Mouse (Mus musculus) heart, adult 2 months (tissue): ENCODE results near the gene Sept9.
A peak's percentile ranks its signal among the peaks of the same experiment; 100 is the strongest.

Experiments
- CTCF ChIP-seq: fragments of 200-600 bp; IDR thresholded peaks from 2 replicates; pipeline ENCODE4 v1.8.1; 2022; ENCODE audit warnings: antibody characterized with exemption, mild to moderate bottlenecking, moderate library complexity
- EP300 ChIP-seq: fragments of 200-500 bp; IDR thresholded peaks from 2 replicates; pipeline ENCODE4 v1.6.1; 2011; ENCODE audit warnings: low read depth, low read length, control low read depth; ENCODE audit not compliant: insufficient read depth

DNA sequence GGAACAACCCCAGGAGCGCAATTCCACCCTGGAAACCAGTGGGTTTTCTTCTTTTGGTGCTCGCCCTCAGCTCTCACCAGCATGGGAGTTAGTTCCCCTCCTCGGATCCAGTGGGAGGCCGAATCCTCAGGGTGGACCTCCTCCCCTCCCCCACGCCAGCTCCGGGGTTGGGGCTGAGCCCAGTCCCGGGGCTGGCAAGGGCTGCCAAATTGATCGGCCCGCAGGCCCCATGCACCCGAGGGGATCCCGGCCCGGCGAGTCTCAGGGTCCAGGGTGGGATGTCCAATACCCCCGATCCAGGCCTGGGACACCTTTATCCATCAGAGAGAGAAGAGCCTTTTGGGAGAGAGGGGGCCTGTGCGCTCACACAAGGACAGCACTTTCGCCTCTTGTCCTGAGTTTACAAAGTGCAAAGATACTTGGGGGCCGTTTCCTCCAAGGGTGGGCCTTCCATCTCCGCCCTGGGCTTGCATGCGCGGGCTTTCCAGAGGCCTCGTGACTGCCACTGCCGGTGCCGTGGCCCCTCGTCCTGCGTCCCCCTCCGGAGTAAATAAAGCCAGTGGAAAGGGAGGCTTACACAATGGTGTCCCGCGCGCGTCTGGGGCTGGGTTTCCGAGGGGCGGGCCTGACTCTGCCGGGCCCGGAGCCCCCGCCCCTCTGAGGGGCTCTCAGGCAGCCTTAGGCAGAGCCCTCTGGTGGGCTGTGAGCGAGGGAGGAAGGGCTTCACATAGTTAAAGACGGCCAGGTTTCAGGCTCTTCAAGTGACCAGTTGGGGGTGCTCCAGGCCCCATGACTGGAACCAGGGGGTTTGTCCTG, 67.7 kb downstream of the Sept9 start:
- peak; percentile 68 for TF ChIP-seq CTCF
- TF ChIP-seq EP300: peak; percentile 61; the same call in 1 of the 2 replicates
